Mouse (Mus musculus) megakaryocyte, embryonic 14.5 days (primary cell): ENCODE measurements at regions not wholly inside any gene's neighbourhood (a gene's known extent, or its start where the extent isn't known, plus 50 kb on each side); places are given as distances from the start of the nearest gene placed in this dataset.

Experiments
- FLI1 ChIP-seq: IDR thresholded peaks from 2 replicates; pipeline ENCODE4 v1.6.1; 2012; ENCODE audit warnings: low read length, inconsistent platforms, mixed read lengths
- GATA1 ChIP-seq: IDR thresholded peaks from 3 replicates; pipeline ENCODE4 v1.6.1; 2012; ENCODE audit warnings: mixed read lengths, low read length, inconsistent platforms, borderline replicate concordance

DNA sequence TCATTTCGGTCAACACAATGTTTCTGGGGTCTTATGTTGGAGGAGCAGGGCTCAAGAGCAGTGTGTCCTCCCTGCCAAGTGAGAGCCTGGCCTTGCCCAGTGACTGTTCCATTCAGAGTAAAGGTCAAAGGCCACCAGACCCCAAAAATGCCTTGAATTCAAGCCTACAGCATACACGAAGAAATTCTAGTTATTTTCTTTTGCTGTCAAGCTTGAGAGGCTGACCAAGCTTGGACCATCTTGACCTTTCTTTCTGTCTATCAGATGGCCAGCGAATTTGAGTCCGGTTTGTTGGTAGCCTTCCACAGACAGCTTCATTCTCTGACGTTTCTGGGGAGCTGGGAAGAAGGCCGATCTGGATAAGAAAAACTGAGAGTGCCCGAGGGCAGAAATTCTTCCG lies 68.1 kb upstream of the Map4k3 start:
- TF ChIP-seq GATA1 = no peak
- no peak for TF ChIP-seq FLI1
